Comparison of ENCODE assay signal across 27 mouse cellular contexts in genomic region chr19:41905246-41905645, GRCm38 (mm10). TPM values are rescaled to one million over a fixed set of nuclear protein-coding genes. Genes with fewer than 3 reads are reported as not detected.
A peak's percentile ranks its signal among the peaks of the same experiment; 100 is the strongest.
DNase-seq lines count a peak whose midpoint lies in the region; ATAC-seq and TF ChIP-seq lines count a peak whose summit lies in the region.
"Had no signal": no experiment of that assay in that cellular context is flagged by ENCODE, and none has a peak within 500 bp of the region (broad histone marks: within the 10 kb centered on the region; RNA-seq: fewer than 3 reads in every experiment).

No protein-coding gene starts in this region.

- H3K9me3 ChIP-seq in midbrain, embryonic 11.5 days (ENCODE audit: control insufficient read depth, low read length), result no peaks in the 10 kb centered on the region
- no peaks in the 10 kb centered on the region for H3K9me3 ChIP-seq in midbrain, embryonic 13.5 days
- no peaks in the 10 kb centered on the region for H3K9me3 ChIP-seq in liver, embryonic 16.5 days (replicated peaks; ENCODE audit: control insufficient read depth, low read length)
- H3K9me3 ChIP-seq in lung, postnatal 0 days (ENCODE audit: low read length), result no peaks in the 10 kb centered on the region
- H3K9me3 ChIP-seq: embryonic facial prominence, embryonic 13.5 days; embryonic facial prominence, embryonic 15.5 days; forebrain, embryonic 10.5 days; forebrain, embryonic 12.5 days; G1E had no signal

- ATAC-seq in midbrain, embryonic 11.5 days (ENCODE audit: low FRiP score), result no peak
- no peak for ATAC-seq in midbrain, embryonic 13.5 days
- no peak for ATAC-seq in liver, embryonic 16.5 days (ENCODE audit: low read depth)
- ATAC-seq in lung, postnatal 0 days, result no peak
- ATAC-seq: activated CD4-positive, CD25-positive, alpha-beta regulatory T cell, adult 4 months; CD4-positive, CD25-positive, alpha-beta regulatory T cell, adult 4 months; forebrain, embryonic 14.5 days; Patski had no signal

- peak; percentile 61 for DNase-seq in liver, adult 2 months (ENCODE audit: extremely low read depth, low read depth, low spot score)
- DNase-seq in liver, result no peak
- DNase-seq in midbrain, embryonic 11.5 days (ENCODE audit: low spot score, missing footprints), result peak; percentile 53
- DNase-seq in lung, postnatal 0 days (ENCODE audit: low spot score), result no peak
- DNase-seq in embryo, embryonic 9.5 days (ENCODE audit: extremely low spot score), result no peak
- DNase-seq: adrenal gland, adult 8-10 months; adrenal gland, postnatal 14 days; adrenal gland, postnatal 36 days; B cell, adult 2 months; cerebellum, adult 11-12 months; cerebellum, adult 2 months; cerebellum, adult 9-10 months; cerebellum, postnatal 10 days; cerebellum, postnatal 25 days had no signal

- H3K4me3 ChIP-seq in liver, adult 2 months (ENCODE audit: insufficient read depth, low read depth, low read length), result no peak overlapping the region
- no peak overlapping the region for H3K4me3 ChIP-seq in midbrain, embryonic 11.5 days (ENCODE audit: low read depth, low read length)
- H3K4me3 ChIP-seq in midbrain, embryonic 13.5 days (replicated peaks), result no peak overlapping the region
- no peak overlapping the region for H3K4me3 ChIP-seq in liver, embryonic 16.5 days (ENCODE audit: low read depth, low read length)
- H3K4me3 ChIP-seq in lung, postnatal 0 days (ENCODE audit: low read depth, low read length), result no peak overlapping the region
- H3K4me3 ChIP-seq: embryonic facial prominence, embryonic 13.5 days; embryonic facial prominence, embryonic 15.5 days; erythroblast, embryonic 14.5 days; forebrain, embryonic 10.5 days; forebrain, embryonic 12.5 days had no signal

- WGBS in liver, adult 2 months, result 82% methylated on average over 2 of the region's 2 CpGs
- 90% methylated on average over 2 of the region's 2 CpGs for WGBS in midbrain, embryonic 11.5 days
- WGBS in midbrain, embryonic 13.5 days, result 95% methylated on average over 2 of the region's 2 CpGs
- 84% methylated on average over 2 of the region's 2 CpGs for WGBS in liver, embryonic 16.5 days (ENCODE audit: insufficient replicate concordance)
- 71% methylated on average over 2 of the region's 2 CpGs for WGBS in lung, postnatal 0 days

- TF ChIP-seq EP300 in lung, postnatal 0 days (IDR thresholded peaks at IDR 0.05), result no peak

- H3K9ac ChIP-seq in liver, adult 2 months (ENCODE audit: low read depth, low read length), result no peak overlapping the region
- no peak overlapping the region for H3K9ac ChIP-seq in midbrain, embryonic 11.5 days (ENCODE audit: low read length)
- no peak overlapping the region for H3K9ac ChIP-seq in midbrain, embryonic 13.5 days (replicated peaks)
- no peak overlapping the region for H3K9ac ChIP-seq in liver, embryonic 16.5 days (ENCODE audit: low read depth, low read length)
- no peak overlapping the region for H3K9ac ChIP-seq in lung, postnatal 0 days (replicated peaks; ENCODE audit: low read depth)
- H3K9ac ChIP-seq: embryonic facial prominence, embryonic 13.5 days; embryonic facial prominence, embryonic 15.5 days; forebrain, embryonic 12.5 days had no signal

- H3K4me2 ChIP-seq in midbrain, embryonic 11.5 days, result no peak overlapping the region
- H3K4me2 ChIP-seq in midbrain, embryonic 13.5 days (replicated peaks), result no peak overlapping the region
- H3K4me2 ChIP-seq in liver, embryonic 16.5 days (ENCODE audit: low read depth, low read length), result no peak overlapping the region
- H3K4me2 ChIP-seq in lung, postnatal 0 days (replicated peaks; ENCODE audit: low read depth, low read length), result no peak overlapping the region
- H3K4me2 ChIP-seq: embryonic facial prominence, embryonic 13.5 days; embryonic facial prominence, embryonic 15.5 days; forebrain, embryonic 12.5 days had no signal

- no peaks in the 10 kb centered on the region for H3K79me2 ChIP-seq in liver, adult 2 months (ENCODE audit: control insufficient read depth, insufficient read depth, low read length)

- no peaks in the 10 kb centered on the region for H3K36me3 ChIP-seq in liver, adult 2 months (ENCODE audit: control insufficient read depth, insufficient read depth, low read length)
- H3K36me3 ChIP-seq in midbrain, embryonic 11.5 days (ENCODE audit: control insufficient read depth, insufficient read depth, low read length), result no peaks in the 10 kb centered on the region
- H3K36me3 ChIP-seq in midbrain, embryonic 13.5 days, result no peaks in the 10 kb centered on the region
- no peaks in the 10 kb centered on the region for H3K36me3 ChIP-seq in liver, embryonic 16.5 days (ENCODE audit: control insufficient read depth, insufficient read depth)
- H3K36me3 ChIP-seq in lung, postnatal 0 days (ENCODE audit: insufficient read depth, low read length), result no peaks in the 10 kb centered on the region
- H3K36me3 ChIP-seq: embryonic facial prominence, embryonic 13.5 days; embryonic facial prominence, embryonic 15.5 days; forebrain, embryonic 10.5 days; forebrain, embryonic 12.5 days; G1E had no signal

- no peaks in the 10 kb centered on the region for H3K27me3 ChIP-seq in liver, adult 2 months (ENCODE audit: control insufficient read depth, insufficient read depth, low read length)
- no peaks in the 10 kb centered on the region for H3K27me3 ChIP-seq in midbrain, embryonic 11.5 days (ENCODE audit: control insufficient read depth, insufficient read depth, low read length)
- H3K27me3 ChIP-seq in midbrain, embryonic 13.5 days, result no peaks in the 10 kb centered on the region
- no peaks in the 10 kb centered on the region for H3K27me3 ChIP-seq in liver, embryonic 16.5 days (ENCODE audit: control insufficient read depth, insufficient read depth, low read depth, low read length)
- no peaks in the 10 kb centered on the region for H3K27me3 ChIP-seq in lung, postnatal 0 days (replicated peaks; ENCODE audit: insufficient read depth, low read length)
- H3K27me3 ChIP-seq: CH12.LX; embryonic facial prominence, embryonic 13.5 days; embryonic facial prominence, embryonic 15.5 days; Patski had no signal

- no peak overlapping the region for H3K27ac ChIP-seq in liver, adult 2 months (replicated peaks; ENCODE audit: insufficient read depth, low read depth, low read length)
- no peak overlapping the region for H3K27ac ChIP-seq in midbrain, embryonic 11.5 days (ENCODE audit: low read depth, low read length)
- H3K27ac ChIP-seq in midbrain, embryonic 13.5 days, result no peak overlapping the region
- peak overlapping the region; percentile 93 for H3K27ac ChIP-seq in liver, embryonic 16.5 days (ENCODE audit: low read length)
- no peak overlapping the region for H3K27ac ChIP-seq in lung, postnatal 0 days (ENCODE audit: low read length)
- H3K27ac ChIP-seq: embryonic facial prominence, embryonic 13.5 days; embryonic facial prominence, embryonic 15.5 days; forebrain, embryonic 10.5 days; forebrain, embryonic 12.5 days had no signal

- H3K4me1 ChIP-seq in liver, adult 2 months (ENCODE audit: control insufficient read depth, insufficient read depth, low read length), result no peaks in the 10 kb centered on the region; the same call in 1 of the 2 replicates
- H3K4me1 ChIP-seq in midbrain, embryonic 11.5 days (ENCODE audit: control insufficient read depth, insufficient read depth, low read length), result no peaks in the 10 kb centered on the region
- H3K4me1 ChIP-seq in midbrain, embryonic 13.5 days (replicated peaks), result no peaks in the 10 kb centered on the region
- peaks cover 44% of the 10 kb centered on the region for H3K4me1 ChIP-seq in liver, embryonic 16.5 days (ENCODE audit: control insufficient read depth, low read depth, low read length)
- peaks cover 8% of the 10 kb centered on the region; the same call in 1 of the 2 replicates for H3K4me1 ChIP-seq in lung, postnatal 0 days (ENCODE audit: insufficient read depth, low read depth, low read length)
- H3K4me1 ChIP-seq: embryonic facial prominence, embryonic 13.5 days; embryonic facial prominence, embryonic 15.5 days; forebrain, embryonic 10.5 days; forebrain, embryonic 12.5 days had no signal

- TF ChIP-seq CTCF in liver, adult 2 months (IDR thresholded peaks at IDR 0.05; ENCODE audit: low read depth, low read length), result no peak
- TF ChIP-seq CTCF in lung, postnatal 0 days (IDR thresholded peaks at IDR 0.05), result no peak

- no peak for TF ChIP-seq POLR2A in liver, adult 2 months (IDR thresholded peaks at IDR 0.05; ENCODE audit: extremely low read depth, insufficient read depth, low read length)

RNA-seq across cellular contexts. Expression of gene Pgam1, which starts 6.5 kb away (rescaled TPM):
- total RNA-seq in liver, adult 2 months (2014; rRNA removed), result 108 and 145 TPM in 2 replicates
- 195 and 215 TPM in 2 replicates for polyA plus RNA-seq in liver, adult 2 months (2012; rRNA removed)
- 730 and 785 TPM in 2 replicates for polyA plus RNA-seq in midbrain, embryonic 11.5 days (2014; fragmentation: Nextera tagmentation; extraction: Ambion mirVana)
- polyA plus RNA-seq in midbrain, embryonic 13.5 days (2015; fragmentation: Nextera tagmentation; extraction: Ambion mirVana), result 445 and 453 TPM in 2 replicates
- 366 and 408 TPM in 2 replicates for polyA plus RNA-seq in liver, embryonic 16.5 days (2015; fragmentation: Nextera tagmentation; extraction: Ambion mirVana)
- 152 TPM in 2 replicates for polyA plus RNA-seq in lung, postnatal 0 days (2015; fragmentation: Nextera tagmentation; extraction: Ambion mirVana)

RNA-seq across cellular contexts. Expression of gene Rrp12, which starts 9.3 kb away (rescaled TPM):
- total RNA-seq in liver, adult 2 months (2014; rRNA removed), result 1.4 and 1.8 TPM in 2 replicates
- polyA plus RNA-seq in liver, adult 2 months (2012; rRNA removed), result 2.4 and 4.1 TPM in 2 replicates
- 13.2 and 14.7 TPM in 2 replicates for polyA plus RNA-seq in midbrain, embryonic 11.5 days (2014; fragmentation: Nextera tagmentation; extraction: Ambion mirVana)
- 14.6 and 15.7 TPM in 2 replicates for polyA plus RNA-seq in midbrain, embryonic 13.5 days (2015; fragmentation: Nextera tagmentation; extraction: Ambion mirVana)
- polyA plus RNA-seq in liver, embryonic 16.5 days (2015; fragmentation: Nextera tagmentation; extraction: Ambion mirVana), result 7.4 and 7.5 TPM in 2 replicates
- polyA plus RNA-seq in lung, postnatal 0 days (2015; fragmentation: Nextera tagmentation; extraction: Ambion mirVana), result 2.7 and 2.9 TPM in 2 replicates

RNA-seq across cellular contexts. Expression of gene Exosc1, which starts 28.0 kb away (rescaled TPM):
- total RNA-seq in liver, adult 2 months (2014; rRNA removed), result 5.6 and 6.5 TPM in 2 replicates
- 5.9 and 8.2 TPM in 2 replicates for polyA plus RNA-seq in liver, adult 2 months (2012; rRNA removed)
- 75.0 and 82.1 TPM in 2 replicates for polyA plus RNA-seq in midbrain, embryonic 11.5 days (2014; fragmentation: Nextera tagmentation; extraction: Ambion mirVana)
- 68.5 and 70.0 TPM in 2 replicates for polyA plus RNA-seq in midbrain, embryonic 13.5 days (2015; fragmentation: Nextera tagmentation; extraction: Ambion mirVana)
- 25.4 and 27.3 TPM in 2 replicates for polyA plus RNA-seq in liver, embryonic 16.5 days (2015; fragmentation: Nextera tagmentation; extraction: Ambion mirVana)
- polyA plus RNA-seq in lung, postnatal 0 days (2015; fragmentation: Nextera tagmentation; extraction: Ambion mirVana), result 43.4 and 45.2 TPM in 2 replicates

RNA-seq across cellular contexts. Expression of gene Zdhhc16, which starts 28.0 kb away (rescaled TPM):
- total RNA-seq in liver, adult 2 months (2014; rRNA removed), result 7.9 and 15.0 TPM in 2 replicates
- polyA plus RNA-seq in liver, adult 2 months (2012; rRNA removed), result 40.9 and 49.9 TPM in 2 replicates
- polyA plus RNA-seq in midbrain, embryonic 11.5 days (2014; fragmentation: Nextera tagmentation; extraction: Ambion mirVana), result 64.0 and 64.7 TPM in 2 replicates
- 86.1 and 87.6 TPM in 2 replicates for polyA plus RNA-seq in midbrain, embryonic 13.5 days (2015; fragmentation: Nextera tagmentation; extraction: Ambion mirVana)
- polyA plus RNA-seq in liver, embryonic 16.5 days (2015; fragmentation: Nextera tagmentation; extraction: Ambion mirVana), result 32.1 and 32.5 TPM in 2 replicates
- polyA plus RNA-seq in lung, postnatal 0 days (2015; fragmentation: Nextera tagmentation; extraction: Ambion mirVana), result 46.9 and 55.1 TPM in 2 replicates

RNA-seq across cellular contexts. Expression of gene Frat2, which starts 57.3 kb away (rescaled TPM):
- total RNA-seq in liver, adult 2 months (2014; rRNA removed), result 0.87 and 1.3 TPM in 2 replicates
- polyA plus RNA-seq in liver, adult 2 months (2012; rRNA removed), result 2.2 and 2.4 TPM in 2 replicates
- 6.6 and 7.2 TPM in 2 replicates for polyA plus RNA-seq in midbrain, embryonic 11.5 days (2014; fragmentation: Nextera tagmentation; extraction: Ambion mirVana)
- 7.6 and 10.4 TPM in 2 replicates for polyA plus RNA-seq in midbrain, embryonic 13.5 days (2015; fragmentation: Nextera tagmentation; extraction: Ambion mirVana)
- 2.5 and 2.7 TPM in 2 replicates for polyA plus RNA-seq in liver, embryonic 16.5 days (2015; fragmentation: Nextera tagmentation; extraction: Ambion mirVana)
- 4.6 and 5.9 TPM in 2 replicates for polyA plus RNA-seq in lung, postnatal 0 days (2015; fragmentation: Nextera tagmentation; extraction: Ambion mirVana)

Comparison
In these comparisons a context has a peak if more than half of its experiments do, and no peak if none do; other contexts are left out.
1. DNase-seq: peak in liver, adult 2 months (single experiment) and midbrain, embryonic 11.5 days (single experiment); none in liver (single experiment), lung, postnatal 0 days (single experiment) and embryo, embryonic 9.5 days (single experiment).